Mouse (Mus musculus) ZHBTc4 (cell line): ENCODE measurements around the gene Zkscan17.

ENCODE experiments used
- DNase-seq: peaks from one replicate; pipeline ENCODE4 v3.0.0-alpha.2; 2011; ENCODE audit warnings: low read depth, low spot score

Gene Zkscan17

GRCm38 (mm10) chr11:59518226-59518625, 8.3 kb downstream of the Zkscan17 start:
- DNase-seq, result peak; percentile 48

GRCm38 (mm10) chr11:59517441-59517840, 9.1 kb downstream of the Zkscan17 start:
- no peak for DNase-seq

GRCm38 (mm10) chr11:59514789-59515188, 11.8 kb downstream of the Zkscan17 start:
- DNase-seq, result no peak

- DNase-seq, result no peak
Measured at GRCm38 (mm10) chr11:59514381-59514780, 12.2 kb downstream of the Zkscan17 start.

GRCm38 (mm10) chr11:59513556-59513955, 13.0 kb downstream of the Zkscan17 start:
- DNase-seq, result peak; percentile 20

- DNase-seq, result no peak
Measured at GRCm38 (mm10) chr11:59512733-59513132, 13.8 kb downstream of the Zkscan17 start.

- peak; percentile 85 for DNase-seq
Measured at GRCm38 (mm10) chr11:59511558-59511957, 15.0 kb downstream of the Zkscan17 start.

GRCm38 (mm10) chr11:59506713-59507074, 19.9 kb downstream of the Zkscan17 start:
- DNase-seq, result no peak

GRCm38 (mm10) chr11:59505839-59506712, 20.5 kb downstream of the Zkscan17 start:
- peak; percentile 92 for DNase-seq

- peak; percentile 95 for DNase-seq
Measured at GRCm38 (mm10) chr11:59505351-59505838, 21.2 kb downstream of the Zkscan17 start.

- no peak for DNase-seq
Measured at GRCm38 (mm10) chr11:59501978-59502700, 24.4 kb downstream of the Zkscan17 start.

GRCm38 (mm10) chr11:59497747-59498146, 28.8 kb downstream of the Zkscan17 start:
- peak; percentile 46 for DNase-seq

- no peak for DNase-seq
Measured at GRCm38 (mm10) chr11:59496672-59497310, 29.8 kb downstream of the Zkscan17 start.

GRCm38 (mm10) chr11:59486222-59486621, 40.3 kb downstream of the Zkscan17 start:
- no peak for DNase-seq

GRCm38 (mm10) chr11:59485641-59486040, 40.9 kb downstream of the Zkscan17 start:
- DNase-seq, result no peak

GRCm38 (mm10) chr11:59483212-59483611, 43.3 kb downstream of the Zkscan17 start:
- peak; percentile 68 for DNase-seq

GRCm38 (mm10) chr11:59477240-59477639, 49.3 kb downstream of the Zkscan17 start:
- no peak for DNase-seq

GRCm38 (mm10) chr11:59472326-59472677, 54.2 kb downstream of the Zkscan17 start, which contains the start of gene Zfp867:
TSS of gene Zfp867 (minus strand) at chr11:59472474.
- DNase-seq, result peak; percentile 97

- peak; percentile 57 for DNase-seq
Measured at GRCm38 (mm10) chr11:59471413-59472325, 54.9 kb downstream of the Zkscan17 start.

GRCm38 (mm10) chr11:59460459-59460858, 66.1 kb downstream of the Zkscan17 start:
- DNase-seq, result no peak

GRCm38 (mm10) chr11:59458973-59459372, 67.6 kb downstream of the Zkscan17 start:
- peak; percentile 91 for DNase-seq
